Comparison of ENCODE assay signal across 18 mouse cellular contexts in the genomic region with DNA sequence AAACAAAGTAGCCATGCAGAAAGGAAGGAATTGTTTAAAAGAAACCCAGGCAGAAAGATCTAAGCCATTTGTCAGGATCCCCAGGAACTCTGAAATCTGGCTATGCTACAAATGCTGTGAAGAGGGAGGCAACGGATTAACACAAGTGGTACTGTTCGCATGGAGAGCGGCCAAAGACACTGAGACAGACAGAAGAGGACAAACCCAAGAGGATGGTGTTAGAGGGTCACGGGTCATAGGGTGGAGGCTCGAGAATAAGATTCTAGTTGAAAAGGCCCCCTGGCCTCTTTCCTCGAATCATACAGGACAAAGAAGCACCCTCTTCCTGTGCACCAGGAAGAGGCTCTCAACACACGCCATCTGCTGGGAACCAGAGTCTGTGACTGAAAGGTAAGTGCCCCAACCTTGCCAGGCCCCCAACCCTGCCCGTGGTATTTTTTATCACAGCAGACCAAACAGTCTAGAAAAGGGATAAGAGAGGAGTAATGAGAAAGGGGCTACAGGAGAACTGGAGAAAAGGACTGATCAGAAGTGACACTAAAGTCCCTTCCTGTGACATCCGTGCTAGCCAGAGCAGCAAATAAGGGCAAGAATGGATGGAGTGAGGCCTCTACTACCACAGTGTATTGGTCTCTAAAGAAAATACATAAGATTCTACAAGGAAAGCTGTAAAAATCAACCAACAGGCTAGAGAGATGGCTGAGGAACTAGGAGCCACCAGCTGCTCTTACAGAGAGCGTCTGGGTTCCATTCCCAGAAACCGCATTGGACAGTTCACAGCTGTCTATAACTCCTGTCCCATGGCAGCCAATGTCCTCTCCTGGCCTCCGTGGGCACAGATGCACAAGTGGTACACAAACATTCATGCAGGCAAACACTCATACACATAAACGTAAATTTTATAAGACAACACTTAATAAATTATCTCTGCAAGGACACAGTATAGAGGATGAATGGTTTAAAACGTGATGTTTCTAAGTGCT. TPM values are rescaled to one million over a fixed set of nuclear protein-coding genes. Genes with fewer than 3 reads are reported as not detected.
A peak's percentile ranks its signal among the peaks of the same experiment; 100 is the strongest.
DNase-seq lines count a peak whose midpoint lies in the region; ATAC-seq and TF ChIP-seq lines count a peak whose summit lies in the region.
"Had no signal": no experiment of that assay in that cellular context is flagged by ENCODE, and none has a peak within 500 bp of the region (broad histone marks: within the 10 kb centered on the region; RNA-seq: fewer than 3 reads in every experiment).

No protein-coding gene starts in this region.

- TF ChIP-seq EP300 in liver, postnatal 0 days (IDR thresholded peaks at IDR 0.05; ENCODE audit: low read depth), result no peak

- no peak overlapping the region for H3K9ac ChIP-seq in lung, embryonic 15.5 days
- H3K9ac ChIP-seq in liver, postnatal 0 days (replicated peaks), result no peak overlapping the region
- H3K9ac ChIP-seq: forebrain, embryonic 15.5 days; hindbrain, embryonic 14.5 days; neural tube, embryonic 12.5 days had no signal

- peaks cover 26% of the 10 kb centered on the region for H3K4me1 ChIP-seq in lung, embryonic 15.5 days
- peaks cover 12% of the 10 kb centered on the region for H3K4me1 ChIP-seq in liver, postnatal 0 days (ENCODE audit: insufficient read depth)

- no peaks in the 10 kb centered on the region for H3K27me3 ChIP-seq in lung, embryonic 15.5 days
- no peaks in the 10 kb centered on the region for H3K27me3 ChIP-seq in liver, postnatal 0 days (ENCODE audit: insufficient read depth, low read length)
- H3K27me3 ChIP-seq: forebrain, embryonic 15.5 days; neural tube, embryonic 12.5 days had no signal

- 50% methylated on average over 14 of the region's 14 CpGs for WGBS in lung, embryonic 15.5 days
- 61% methylated on average over 14 of the region's 14 CpGs for WGBS in liver, postnatal 0 days (ENCODE audit: insufficient replicate concordance)

- H3K9me3 ChIP-seq in lung, embryonic 15.5 days, result no peaks in the 10 kb centered on the region
- no peaks in the 10 kb centered on the region for H3K9me3 ChIP-seq in liver, postnatal 0 days (ENCODE audit: low read length)
- H3K9me3 ChIP-seq: forebrain, embryonic 15.5 days; G1E; neural tube, embryonic 12.5 days had no signal

- no peak overlapping the region for H3K4me2 ChIP-seq in lung, embryonic 15.5 days
- H3K4me2 ChIP-seq in liver, postnatal 0 days (ENCODE audit: low read depth, low read length), result no peak overlapping the region
- H3K4me2 ChIP-seq: forebrain, embryonic 15.5 days; hindbrain, embryonic 14.5 days; neural tube, embryonic 12.5 days had no signal

- TF ChIP-seq CTCF in liver, postnatal 0 days (IDR thresholded peaks at IDR 0.05; ENCODE audit: low read depth), result 0 out of 2 replicates have a peak, but pooled peaks have one; percentile 11

- intact Hi-C loops in gastrocnemius, postnatal 14 days (cut with DNase I; ENCODE audit: low total_unique reads), result no loop called here

- H3K27ac ChIP-seq in lung, embryonic 15.5 days, result no peak overlapping the region
- no peak overlapping the region for H3K27ac ChIP-seq in liver, postnatal 0 days (ENCODE audit: low read depth)
- H3K27ac ChIP-seq: forebrain, embryonic 15.5 days; gastrocnemius, adult 2 months; hindbrain, embryonic 14.5 days; macrophage; neural tube, embryonic 12.5 days had no signal

- H3K36me3 ChIP-seq in lung, embryonic 15.5 days, result no peaks in the 10 kb centered on the region
- no peaks in the 10 kb centered on the region for H3K36me3 ChIP-seq in liver, postnatal 0 days (replicated peaks; ENCODE audit: insufficient read depth, low read length)
- H3K36me3 ChIP-seq: forebrain, embryonic 15.5 days; neural tube, embryonic 12.5 days had no signal

- ATAC-seq in lung, embryonic 15.5 days (ENCODE audit: borderline replicate concordance, extremely low read depth, low FRiP score, low TSS enrichment), result peak; percentile 61; the same call in 1 of the 2 replicates
- no peak for ATAC-seq in liver, postnatal 0 days
- ATAC-seq: forebrain, embryonic 15.5 days had no signal

- H3K4me3 ChIP-seq in lung, embryonic 15.5 days, result no peak overlapping the region
- H3K4me3 ChIP-seq in liver, postnatal 0 days (ENCODE audit: low read depth, low read length), result no peak overlapping the region
- H3K4me3 ChIP-seq: forebrain, embryonic 15.5 days; gastrocnemius, adult 2 months; neural tube, embryonic 12.5 days had no signal

- peak; percentile 49 to 62 for DNase-seq in cerebellum, postnatal 10 days
- no peak for DNase-seq in cerebellum, adult 11 months
- no peak for DNase-seq in lung, postnatal 25 days (ENCODE audit: low spot score)
- DNase-seq in c-Kit-positive CD71-positive TER-119-negative erythroid progenitor cells, embryonic 14.5 days (ENCODE audit: low read depth), result peak; percentile 36
- no peak for DNase-seq in liver, postnatal 0 days
- no peak for DNase-seq in frontal cortex, postnatal 25 days (ENCODE audit: low spot score in 2 of 2)
- no peak for DNase-seq in gastrocnemius, postnatal 14 days
- DNase-seq: adrenal gland, adult 8-10 months; gastrocnemius, adult 2 months; heart, postnatal 10 days; kidney, adult 2 months; right cerebral cortex, postnatal 14 days had no signal

RNA-seq across cellular contexts. Expression of a gene that starts 24.6 kb away (rescaled TPM):
- 3.4 and 3.7 TPM in 2 replicates for polyA plus RNA-seq in lung, embryonic 15.5 days (2015; fragmentation: Nextera tagmentation; extraction: Ambion mirVana)
- 1.7 TPM in 2 replicates for polyA plus RNA-seq in liver, postnatal 0 days (2015; fragmentation: Nextera tagmentation; extraction: Ambion mirVana)
- 1 to 10 TPM; 7.6 to 7.7 TPM for total RNA-seq in gastrocnemius, postnatal 14 days (2021)

Comparison
In these comparisons a context has a peak if more than half of its experiments do, and no peak if none do; other contexts are left out.
1. DNase-seq: peak in cerebellum, postnatal 10 days (2 of 2) and c-Kit-positive CD71-positive TER-119-negative erythroid progenitor cells, embryonic 14.5 days (single experiment); none in cerebellum, adult 11 months (single experiment), lung, postnatal 25 days (single experiment), liver, postnatal 0 days (single experiment), frontal cortex, postnatal 25 days (0 of 2) and gastrocnemius, postnatal 14 days (single experiment).